Mouse (Mus musculus): ENCODE results near the gene Rimbp3.
A peak's percentile ranks its signal among the peaks of the same experiment; 100 is the strongest.
"Not testable (repeated sequence)": the region's sequence is repeated elsewhere in the genome, so short reads cannot be mapped to it uniquely, and the experiment has no call there.

Rimbp3 gene

DNA sequence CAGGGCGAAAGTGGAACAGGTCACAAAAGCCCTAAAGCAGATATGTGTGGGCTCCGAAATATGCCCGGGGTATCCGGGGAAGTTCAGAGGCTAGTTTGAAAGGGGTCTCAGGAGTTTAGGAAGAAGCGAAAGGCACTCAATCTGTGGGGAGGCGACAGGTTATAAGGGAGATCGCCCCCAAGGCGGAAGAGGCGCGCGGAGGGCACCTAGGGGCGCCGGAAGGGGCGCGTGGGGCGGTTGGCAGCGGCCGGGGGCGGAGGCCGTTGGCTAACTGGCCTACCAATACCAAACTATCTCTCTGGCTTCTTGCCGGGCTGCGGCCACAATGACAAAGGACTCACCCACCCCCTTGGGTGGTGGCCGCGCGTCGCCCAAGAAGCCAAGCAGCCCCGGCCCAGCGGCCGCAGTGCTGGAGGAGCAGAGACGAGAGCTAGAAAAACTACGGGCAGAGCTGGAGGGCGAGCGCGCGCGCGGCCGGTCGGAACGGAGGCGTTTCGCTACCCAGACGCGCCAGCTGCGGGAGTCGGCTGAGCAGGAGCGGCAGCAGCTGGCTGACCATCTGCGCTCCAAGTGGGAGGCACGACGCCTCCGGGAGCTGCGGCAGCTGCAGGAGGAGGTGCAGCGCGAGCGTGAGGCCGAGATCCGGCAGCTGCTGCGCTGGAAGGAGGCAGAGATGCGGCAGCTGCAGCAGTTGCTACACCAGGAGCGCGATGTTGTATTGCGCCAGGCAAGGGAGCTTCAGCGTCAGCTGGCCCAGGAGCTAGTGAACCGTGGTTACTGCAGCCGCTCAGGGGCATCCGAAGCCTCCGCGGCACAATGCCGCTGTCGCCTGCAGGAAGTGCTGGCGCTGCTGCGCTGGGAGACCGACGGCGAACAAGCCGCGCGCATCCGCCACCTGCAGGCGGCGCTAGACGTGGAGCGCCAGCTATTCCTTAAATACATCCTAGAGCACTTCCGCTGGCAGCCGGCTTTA is at the start of gene Rimbp3:
Gene Rimbp3, plus strand, starts transcription at position 215 of the 973 bp plus-strand sequence.
- DNase-seq (ENCODE audit: extremely low read depth, low read depth, low spot score): no peak

DNA sequence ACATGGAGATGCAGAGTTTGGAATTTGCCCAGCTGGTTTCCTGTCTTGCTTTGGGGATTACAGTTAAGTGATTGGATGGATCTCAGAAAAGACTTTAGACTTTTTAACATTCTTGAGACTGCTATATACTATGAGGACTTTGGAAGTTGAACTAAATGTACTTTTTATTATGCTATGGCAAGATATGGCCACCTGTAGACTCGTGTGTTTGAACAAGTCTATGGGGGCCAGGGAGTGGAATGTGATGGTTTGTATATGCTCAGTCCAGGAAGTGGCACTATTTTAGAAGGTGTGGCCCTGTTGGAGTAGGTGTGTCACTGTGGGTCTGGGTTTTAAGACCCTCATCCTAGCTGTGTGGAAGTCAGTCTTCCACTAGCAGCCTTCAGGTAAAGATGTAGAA is 42.9 kb upstream of the Rimbp3 start:
- DNase-seq (ENCODE audit: extremely low read depth, low read depth, low spot score): not testable (repeated sequence)

DNA sequence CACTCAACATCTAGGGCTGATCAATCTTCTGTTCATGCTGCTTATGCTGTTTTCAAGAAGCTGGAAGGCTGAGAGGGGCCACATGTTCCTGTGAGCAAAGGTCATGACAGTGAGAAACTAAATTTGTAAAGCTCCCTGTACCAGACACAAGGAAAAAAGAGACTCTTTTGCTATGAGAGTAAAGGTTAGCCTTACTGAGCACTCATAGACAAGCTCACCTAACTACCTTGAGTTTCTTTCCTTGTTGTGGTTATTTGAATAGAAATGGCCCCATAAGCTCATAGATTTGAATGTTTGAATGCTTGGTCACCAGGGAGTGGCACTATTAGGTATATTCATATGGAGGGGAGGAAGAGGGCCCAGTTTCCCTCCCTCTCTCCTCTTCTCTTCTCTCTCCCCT is 41.2 kb upstream of the Rimbp3 start:
- no peak for DNase-seq (ENCODE audit: extremely low read depth, low read depth, low spot score)

DNA sequence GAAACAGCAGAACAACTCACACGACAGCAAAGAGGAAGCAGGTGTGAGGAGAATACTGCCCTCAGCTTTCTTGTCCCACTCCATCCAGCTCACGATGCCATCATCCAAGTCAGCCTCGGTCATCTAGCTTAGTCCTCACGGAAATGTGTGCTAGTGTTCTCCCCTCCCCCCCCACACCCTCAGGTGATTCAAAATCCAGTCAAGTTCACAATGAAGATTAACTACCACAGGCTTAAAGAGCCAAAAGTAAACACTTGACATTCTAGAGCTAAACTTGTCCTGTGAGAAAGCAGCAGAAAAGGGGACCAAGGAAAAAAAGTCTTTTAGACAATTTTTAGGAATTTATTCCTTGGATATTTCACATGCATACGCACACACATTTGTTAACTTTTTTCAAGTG is 40.4 kb upstream of the Rimbp3 start:
- DNase-seq (ENCODE audit: extremely low read depth, low read depth, low spot score): no peak

DNA sequence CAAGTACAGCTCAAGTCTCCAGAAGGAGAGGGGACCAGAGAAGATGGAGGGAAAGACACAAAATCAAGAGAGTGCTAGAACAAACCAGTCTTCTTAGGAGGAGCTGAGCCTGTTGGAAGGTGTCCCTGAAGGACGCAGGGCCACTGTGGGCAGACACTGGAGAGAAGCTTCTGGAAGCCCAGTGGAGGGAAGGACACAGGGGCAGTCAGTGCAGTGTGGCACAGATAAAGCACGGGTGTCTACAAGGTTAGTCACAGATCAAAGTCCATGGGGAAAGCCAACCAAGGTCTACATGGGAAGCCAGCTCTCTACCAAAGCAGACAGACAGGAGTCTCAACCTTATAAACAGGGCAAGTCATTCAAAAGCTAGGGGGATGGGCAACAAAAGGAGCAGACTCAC is 32.6 kb upstream of the Rimbp3 start:
- no peak for DNase-seq (ENCODE audit: extremely low read depth, low read depth, low spot score)

DNA sequence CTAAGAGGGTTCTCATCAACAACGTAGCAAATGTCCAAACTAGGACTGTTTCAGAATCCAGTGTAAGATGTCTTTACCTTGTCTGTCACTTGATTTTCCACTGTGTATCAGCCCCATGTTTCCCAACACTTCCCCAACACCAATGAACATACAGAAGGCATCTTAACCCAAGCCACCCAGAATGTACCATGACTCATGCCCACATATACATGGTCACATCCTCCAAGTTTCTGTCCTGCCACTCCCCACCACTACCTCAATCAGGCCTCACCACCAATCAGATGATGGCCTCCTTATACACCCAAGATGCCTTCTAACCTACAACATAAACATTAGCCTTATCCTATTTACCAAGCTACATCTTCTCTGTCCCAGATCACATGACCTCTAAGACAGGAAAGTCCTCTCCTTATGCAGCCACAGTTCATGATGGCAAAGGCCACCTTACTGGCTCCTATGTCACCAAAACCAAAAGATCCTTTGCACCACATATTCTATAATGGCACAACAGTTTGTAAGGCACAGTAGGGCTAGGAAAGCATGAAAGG is 30.7 kb upstream of the Rimbp3 start:
- no peak for DNase-seq (ENCODE audit: extremely low read depth, low read depth, low spot score)

DNA sequence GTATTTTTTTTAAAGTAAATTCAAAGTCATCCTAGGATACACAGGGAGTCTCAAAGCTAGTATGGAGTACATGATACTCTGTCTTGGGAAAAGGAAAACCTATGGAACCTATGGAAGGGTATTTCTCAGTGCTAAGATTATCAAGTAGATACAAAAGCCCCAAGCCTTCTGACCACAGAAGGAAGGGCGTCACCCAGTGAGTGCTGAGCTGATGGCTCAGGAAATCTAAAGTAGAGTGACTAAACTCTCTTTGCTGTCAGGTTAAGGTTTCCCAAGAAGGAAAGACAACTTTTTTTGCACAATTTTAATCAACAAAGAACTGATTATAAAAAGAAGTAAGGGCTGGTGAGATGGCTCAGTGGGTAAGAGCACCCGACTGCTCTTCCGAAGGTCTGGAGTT is 28.7 kb upstream of the Rimbp3 start:
- no peak for DNase-seq (ENCODE audit: extremely low read depth, low read depth, low spot score)

DNA sequence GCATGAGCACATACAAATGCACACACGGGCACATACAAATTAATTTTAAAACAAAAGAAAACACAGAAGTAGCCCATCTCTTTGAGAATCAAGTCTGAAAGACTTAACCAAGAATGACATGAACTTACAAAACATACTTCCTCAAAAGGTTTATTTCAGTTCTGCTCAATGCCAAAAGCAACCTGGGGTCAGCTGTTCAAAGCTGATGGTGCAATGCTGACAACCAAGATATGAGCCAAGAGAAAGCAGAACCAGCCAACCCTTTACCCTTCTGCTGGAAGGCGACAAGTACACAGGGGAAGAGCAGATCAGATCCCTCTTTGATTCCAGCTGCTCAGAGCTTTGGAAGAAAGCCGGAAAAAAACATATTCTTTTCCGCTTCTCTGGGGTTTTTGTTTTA is 27.0 kb upstream of the Rimbp3 start:
- peak; percentile 71 for DNase-seq (ENCODE audit: extremely low read depth, low read depth, low spot score)

DNA sequence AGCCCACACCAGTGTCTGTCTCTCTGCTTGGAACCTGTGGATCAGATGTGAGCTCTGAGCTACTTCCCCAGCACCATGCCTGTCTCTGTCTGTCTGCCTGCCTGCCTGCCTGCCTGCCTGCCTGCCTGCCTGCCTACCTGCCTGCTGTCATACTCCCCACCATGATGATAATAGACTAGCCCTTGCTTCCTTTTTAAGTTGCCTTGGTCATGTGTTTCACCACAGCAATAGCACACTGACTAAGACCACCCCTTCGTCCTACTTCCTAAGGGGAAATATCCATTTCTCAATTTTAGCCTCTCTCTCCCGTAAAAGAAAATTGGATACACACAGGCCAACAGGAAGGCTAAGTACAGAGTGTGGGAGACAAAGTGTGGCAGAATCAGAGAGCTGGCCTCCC is 26.3 kb upstream of the Rimbp3 start:
- DNase-seq (ENCODE audit: extremely low read depth, low read depth, low spot score): no peak

DNA sequence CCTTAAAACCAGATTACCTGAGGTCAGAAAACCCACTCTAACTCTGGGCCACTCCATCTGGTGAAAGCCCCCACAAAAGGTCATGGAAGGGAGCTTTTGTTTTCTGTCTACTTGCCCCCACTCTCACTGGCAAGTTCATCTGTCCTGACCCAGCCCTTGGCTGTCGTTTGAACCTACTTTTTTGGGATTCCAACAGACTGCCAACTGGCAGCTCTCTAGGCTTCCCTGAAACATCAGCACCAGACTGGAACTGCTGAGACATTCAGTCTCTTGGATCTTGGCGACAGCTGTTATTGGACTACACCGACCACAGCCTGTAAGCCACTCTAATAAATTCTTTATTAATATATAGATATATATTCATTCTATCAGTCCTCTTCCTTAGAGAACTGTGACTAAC is 25.4 kb upstream of the Rimbp3 start:
- no peak for DNase-seq (ENCODE audit: extremely low read depth, low read depth, low spot score)

DNA sequence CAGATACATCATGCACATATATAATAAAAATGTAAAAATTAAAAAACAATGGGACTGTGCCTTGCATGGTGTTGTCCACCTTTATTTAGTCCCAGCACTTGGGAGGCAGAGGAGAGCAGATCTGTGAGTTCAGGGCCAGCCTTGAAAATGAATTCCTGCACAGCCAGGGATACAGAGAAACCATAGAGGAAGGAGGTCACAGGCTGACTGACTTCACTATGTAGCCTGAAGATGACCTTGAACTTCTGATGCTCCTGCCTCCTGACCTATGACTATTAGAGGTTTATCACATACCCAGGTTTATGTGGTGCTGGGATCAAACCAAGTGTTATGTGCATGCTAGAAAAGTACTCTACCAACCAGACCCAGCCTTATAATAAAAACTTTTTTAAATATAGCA is 22.9 kb upstream of the Rimbp3 start:
- no peak for DNase-seq (ENCODE audit: extremely low read depth, low read depth, low spot score)

DNA sequence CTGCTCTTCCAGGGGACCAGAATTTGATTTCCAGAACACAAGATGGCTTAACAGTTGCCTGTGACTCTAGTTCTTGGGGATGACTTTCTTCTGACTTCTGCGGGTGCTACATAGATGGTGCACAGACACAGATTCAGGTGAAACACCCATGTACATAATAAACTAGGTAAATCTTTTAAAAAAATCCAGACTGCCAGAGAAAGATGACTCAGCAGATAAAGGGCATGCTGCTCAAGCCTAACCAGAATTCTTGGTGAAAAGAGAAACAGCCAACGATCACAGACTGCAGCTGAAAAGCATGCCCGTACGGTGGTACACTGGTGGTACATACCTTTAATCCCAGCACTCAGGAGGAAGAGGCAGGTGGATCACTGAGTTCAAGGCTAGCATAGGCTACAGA is 14.6 kb upstream of the Rimbp3 start:
- DNase-seq (ENCODE audit: extremely low read depth, low read depth, low spot score): no peak

DNA sequence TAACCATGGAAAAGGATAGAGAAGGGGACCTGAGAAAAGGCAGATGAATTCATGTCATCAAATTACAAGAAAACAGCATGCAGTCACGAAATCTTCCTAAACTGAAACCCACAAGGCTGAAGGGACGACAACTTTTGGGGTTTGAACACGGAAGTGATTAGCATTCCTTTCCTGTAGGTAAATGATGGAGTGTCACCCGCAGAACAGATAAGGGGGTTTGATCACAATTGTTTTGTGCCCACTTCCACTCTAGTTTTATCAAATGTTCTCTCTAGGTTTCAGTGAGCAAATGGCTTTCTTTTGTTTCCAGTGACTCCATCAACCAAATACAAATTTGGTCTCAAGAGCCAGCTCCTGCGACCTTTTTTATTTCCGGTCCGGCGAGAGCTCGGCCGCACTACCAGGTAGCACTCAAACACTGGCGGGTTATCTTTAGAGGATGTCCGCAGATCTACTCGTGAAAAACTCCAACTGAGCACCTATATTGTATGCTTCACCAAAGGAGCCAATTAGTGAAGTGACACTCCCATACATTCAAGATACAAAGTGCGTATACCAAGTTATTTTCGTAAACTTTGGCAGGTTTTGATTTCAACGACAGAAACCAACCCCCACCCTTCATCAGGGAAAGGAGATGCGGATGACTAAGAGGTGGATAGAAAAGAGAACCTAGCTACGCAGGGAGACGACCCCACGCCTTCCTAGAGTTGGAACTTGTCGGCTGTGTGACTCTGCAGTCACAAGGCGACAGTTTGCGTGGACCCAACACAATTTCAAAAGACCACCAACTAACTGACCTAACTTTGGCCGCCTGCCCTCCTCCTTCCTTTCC is 8.1 kb upstream of the Rimbp3 start:
- no peak for DNase-seq (ENCODE audit: extremely low read depth, low read depth, low spot score)

DNA sequence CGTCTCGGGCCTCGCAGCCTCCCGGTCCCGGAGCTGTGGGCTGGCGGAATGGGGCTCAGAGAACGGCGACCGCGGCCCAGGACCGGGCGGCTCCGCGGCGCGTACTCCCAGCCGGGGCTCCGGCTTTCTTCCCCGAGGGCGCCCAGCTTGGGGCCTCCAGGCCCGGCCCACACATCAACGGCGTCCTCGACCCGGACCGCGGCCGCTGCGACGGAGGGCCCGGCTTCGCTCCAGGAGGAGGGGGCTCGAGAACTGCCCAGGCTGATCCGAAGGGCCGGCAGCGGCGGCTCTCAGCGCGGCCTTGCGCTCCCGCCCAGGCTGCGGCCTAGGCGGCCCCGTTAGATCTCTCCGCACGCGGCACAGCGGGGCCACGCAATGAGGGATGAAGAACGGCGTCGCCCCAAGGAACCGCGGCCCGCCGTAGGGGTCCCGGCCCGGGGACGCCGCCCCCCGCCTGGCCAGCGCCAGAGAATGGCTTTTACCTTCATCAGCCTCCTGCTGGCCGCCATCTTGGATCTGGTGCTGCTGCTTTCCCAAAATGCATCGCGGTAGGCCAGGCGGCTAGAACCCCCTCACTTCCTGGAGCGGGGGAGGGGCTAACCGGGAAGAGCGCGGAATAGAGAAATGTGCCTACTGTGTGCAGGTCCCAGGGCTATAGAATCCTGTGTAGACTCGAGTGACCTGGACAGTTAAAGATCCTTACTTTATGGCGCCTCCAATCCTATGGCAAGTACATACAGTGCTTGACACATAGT is 7.3 kb upstream of the Rimbp3 start:
- DNase-seq (ENCODE audit: extremely low read depth, low read depth, low spot score): no peak

DNA sequence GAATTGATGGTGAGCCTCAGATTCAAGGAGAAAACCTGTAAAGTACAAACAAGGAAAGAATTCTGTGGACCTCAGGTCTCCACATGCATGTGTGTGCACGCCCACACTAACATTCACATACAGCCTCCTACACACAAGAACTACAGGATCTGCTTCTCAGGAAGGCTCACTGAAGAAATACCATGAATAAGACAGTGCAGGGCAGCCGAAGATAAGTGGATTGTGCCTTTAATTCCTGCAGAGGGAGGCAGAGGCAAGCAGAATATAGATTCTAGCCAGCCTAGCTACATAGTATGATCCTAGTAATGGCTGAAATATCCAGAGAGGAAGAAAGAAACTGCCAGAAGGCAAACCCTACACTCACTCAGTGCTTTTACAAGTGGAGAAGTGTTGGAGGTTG is 6.4 kb upstream of the Rimbp3 start:
- peak; percentile 43 for DNase-seq (ENCODE audit: extremely low read depth, low read depth, low spot score)

DNA sequence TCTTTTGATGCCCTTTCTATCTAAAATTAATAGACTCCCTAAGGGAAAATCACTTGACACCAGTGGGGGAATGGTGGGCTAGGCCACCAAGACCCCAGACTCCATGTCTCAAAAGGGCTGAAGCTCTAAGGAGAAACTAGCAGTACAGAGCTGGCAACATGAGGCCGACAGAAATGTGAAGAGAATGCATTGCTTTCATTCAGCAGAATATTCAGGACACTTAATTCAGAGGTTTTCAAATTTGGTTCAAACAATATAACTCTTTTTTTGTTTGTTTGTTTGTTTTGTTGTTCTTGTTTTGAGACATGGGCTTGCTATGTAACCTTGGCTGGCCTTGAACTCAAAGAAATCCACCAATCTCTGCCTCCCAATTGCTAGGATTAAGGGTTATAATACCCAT is 5.9 kb upstream of the Rimbp3 start, which contains the start of gene Ube2l3:
Gene Ube2l3, minus strand, starts transcription at position 101 of the 400 bp plus-strand sequence.
- no peak for DNase-seq (ENCODE audit: extremely low read depth, low read depth, low spot score)

DNA sequence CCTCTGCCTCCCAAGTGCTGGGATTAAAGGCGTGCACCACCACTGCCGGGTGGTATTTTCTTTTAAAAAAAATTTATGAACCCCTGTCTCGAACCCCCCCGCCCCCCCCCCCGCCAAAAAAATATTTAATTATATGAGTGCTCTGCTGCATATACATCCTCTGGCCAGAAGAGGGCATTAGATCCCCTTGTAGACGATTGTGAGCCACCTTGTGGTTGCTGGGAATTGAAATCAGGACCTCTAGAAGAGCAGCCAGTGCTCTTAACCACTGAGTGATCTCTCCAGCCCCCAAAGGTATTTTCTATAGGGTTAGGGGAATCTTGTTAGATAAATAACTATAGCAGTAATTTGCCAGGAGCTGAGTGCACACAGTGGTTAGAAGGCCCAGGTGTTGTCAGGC is 3.4 kb upstream of the Rimbp3 start:
- no peak for DNase-seq (ENCODE audit: extremely low read depth, low read depth, low spot score)

DNA sequence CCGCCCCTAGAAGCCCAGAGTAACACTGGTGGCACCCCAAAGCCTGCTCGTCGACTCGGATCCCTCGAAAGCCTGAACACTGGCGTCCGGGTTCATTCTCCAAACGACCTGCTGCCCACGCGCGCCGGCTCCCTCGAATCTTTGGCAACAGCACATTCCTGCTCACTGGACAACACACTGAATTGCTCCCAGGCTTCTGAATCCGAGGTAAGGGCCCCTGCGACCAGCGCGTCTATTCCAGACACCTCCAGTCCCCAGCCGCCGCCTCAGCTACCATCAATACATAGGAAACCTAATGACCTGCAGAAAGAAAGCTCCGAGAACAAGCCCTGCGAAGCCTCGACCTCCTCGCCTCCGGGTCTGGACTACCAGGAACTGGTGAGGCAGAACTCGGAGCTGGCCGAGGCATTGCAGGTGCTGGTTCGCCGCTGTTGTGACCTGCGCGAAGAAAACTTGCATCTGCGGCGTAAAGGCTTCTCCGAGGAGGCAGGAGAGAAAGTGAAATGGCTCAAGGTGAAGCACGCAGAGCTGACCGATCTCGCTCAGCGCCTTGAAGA is 1.1 kb downstream of the Rimbp3 start:
- DNase-seq (ENCODE audit: extremely low read depth, low read depth, low spot score): no peak

DNA sequence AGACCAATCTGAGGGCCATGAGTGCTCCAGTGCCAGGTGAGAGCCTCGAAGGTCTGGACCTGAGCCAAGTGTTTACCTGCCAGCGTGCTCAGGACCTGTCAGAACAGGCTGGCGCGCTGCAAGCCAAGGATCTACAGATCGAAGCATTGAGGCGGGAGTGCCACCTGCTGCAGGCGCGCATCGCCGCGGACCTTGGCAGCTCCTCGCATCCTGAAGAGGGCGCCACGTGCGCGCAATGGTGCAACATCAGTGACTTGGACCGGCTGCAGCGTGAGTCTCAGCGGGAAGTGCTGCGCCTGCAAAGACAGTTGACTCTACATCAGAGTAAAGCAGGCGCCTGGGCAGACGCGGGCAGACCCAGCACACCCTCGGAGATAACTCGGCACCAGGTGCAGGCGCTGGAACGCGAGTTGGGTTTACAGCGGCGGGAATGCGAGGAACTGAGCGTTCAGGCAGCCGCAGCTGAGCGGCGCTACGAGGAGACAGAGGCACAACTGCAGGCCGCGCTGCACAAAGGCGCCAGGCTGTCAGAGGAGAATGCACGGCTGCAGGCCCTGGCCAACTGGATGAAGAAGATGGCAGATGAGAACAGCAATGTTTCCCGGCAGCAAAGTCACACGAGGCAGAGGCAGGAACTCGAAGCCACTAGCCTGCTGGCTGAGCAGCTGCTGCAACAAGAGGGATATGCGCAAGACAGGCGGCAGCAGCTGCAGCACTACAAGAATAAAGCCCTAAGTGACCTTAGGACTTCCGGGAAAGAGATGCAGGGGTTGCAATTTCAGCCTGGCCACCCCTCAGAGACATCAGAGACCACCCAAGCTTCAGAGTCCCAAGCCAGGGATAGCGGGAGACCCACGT is 1.8 kb downstream of the Rimbp3 start:
- no peak for DNase-seq (ENCODE audit: extremely low read depth, low read depth, low spot score)
